Comparison of ENCODE assay signal across 37 mouse cellular contexts in the genomic region with DNA sequence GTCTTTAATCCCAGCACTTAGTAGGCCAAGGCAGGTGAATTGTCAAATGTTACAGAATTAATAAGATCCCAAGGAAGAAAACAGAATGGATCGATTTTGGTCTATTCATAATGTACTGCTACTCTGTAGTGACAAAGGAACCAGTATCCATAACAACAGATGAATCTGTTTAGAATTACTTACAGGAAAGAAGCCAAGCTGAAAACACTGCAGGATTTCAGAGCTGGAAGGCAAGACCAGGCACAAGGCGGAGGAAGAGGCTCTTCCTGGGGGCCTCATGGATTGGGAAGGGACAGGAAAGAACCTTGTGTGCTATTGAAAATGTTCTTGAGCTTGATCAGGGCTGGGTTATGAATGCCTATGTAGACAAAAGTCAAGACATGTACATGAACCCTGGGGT. TPM values are rescaled to one million over a fixed set of nuclear protein-coding genes. Genes with fewer than 3 reads are reported as not detected.
"Had no signal": no experiment of that assay in that cellular context is flagged by ENCODE, and none has a peak within 500 bp of the region (broad histone marks: within the 10 kb centered on the region; RNA-seq: fewer than 3 reads in every experiment).

No protein-coding gene starts in this region.

- ATAC-seq: hindbrain, postnatal 0 days; intestine, embryonic 16.5 days; liver, embryonic 12.5 days had no signal

- H3K9me3 ChIP-seq: heart, embryonic 15.5 days; hindbrain, embryonic 13.5 days; hindbrain, embryonic 15.5 days; kidney, embryonic 15.5 days; limb, embryonic 12.5 days; limb, embryonic 15.5 days; liver, embryonic 12.5 days had no signal

- H3K36me3 ChIP-seq: heart, embryonic 13.5 days; heart, embryonic 15.5 days; hindbrain, embryonic 15.5 days; kidney, embryonic 15.5 days; limb, embryonic 12.5 days; limb, embryonic 15.5 days; liver, embryonic 12.5 days had no signal

- H3K4me2 ChIP-seq: heart, embryonic 11.5 days; heart, embryonic 13.5 days; heart, embryonic 15.5 days; hindbrain, embryonic 13.5 days; hindbrain, embryonic 15.5 days; kidney, embryonic 15.5 days; limb, embryonic 12.5 days; limb, embryonic 15.5 days; liver, embryonic 12.5 days had no signal

- H3K9ac ChIP-seq: heart, embryonic 13.5 days; heart, embryonic 15.5 days; hindbrain, embryonic 13.5 days; hindbrain, embryonic 15.5 days; kidney, embryonic 15.5 days; limb, embryonic 12.5 days; limb, embryonic 15.5 days; liver, embryonic 12.5 days; liver, embryonic 14.5 days had no signal

- DNase-seq: gastrocnemius, postnatal 14 days; gastrocnemius, postnatal 36 days; heart, adult 11 months; heart, adult 2 months; heart, postnatal 14 days; heart, postnatal 36 days; kidney, adult 11 months; kidney, adult 2 months; kidney, adult 9 months; kidney, postnatal 14 days; kidney, postnatal 36 days; layer of hippocampus, adult 9-11 months; layer of hippocampus, postnatal 36 days; left cerebral cortex, postnatal 4 days had no signal

- H3K27ac ChIP-seq: heart, adult 2 months; heart, embryonic 13.5 days; heart, embryonic 15.5 days; hindbrain, embryonic 13.5 days; hindbrain, embryonic 15.5 days; hindbrain, postnatal 0 days; kidney, embryonic 15.5 days; kidney, postnatal 0 days; limb, embryonic 12.5 days; limb, embryonic 15.5 days; liver, embryonic 12.5 days; liver, embryonic 14.5 days had no signal

- H3K4me3 ChIP-seq: heart, adult 2 months; heart, embryonic 13.5 days; heart, embryonic 15.5 days; hindbrain, embryonic 13.5 days; hindbrain, embryonic 15.5 days; kidney, embryonic 15.5 days; limb, embryonic 12.5 days; limb, embryonic 15.5 days; liver, embryonic 12.5 days had no signal

- H3K4me1 ChIP-seq: liver, embryonic 12.5 days had no signal

RNA-seq across cellular contexts. Expression of gene Fbxo41, which starts 17.1 kb away (rescaled TPM):
- total RNA-seq: gastrocnemius, adult 18-20 months; gastrocnemius, adult 8-10 months; heart, postnatal 14 days; heart, postnatal 36 days; hematopoietic stem cell, adult 5-6 weeks; liver, adult 2 months had no signal
- polyA plus RNA-seq: heart, embryonic 11.5 days; heart, postnatal 0 days; liver, adult 2 months; liver, embryonic 14.5 days; liver, embryonic 16.5 days had no signal

RNA-seq across cellular contexts. Expression of gene Egr4, which starts 27.7 kb away (rescaled TPM):
- total RNA-seq: gastrocnemius, adult 18-20 months; gastrocnemius, adult 8-10 months; gastrocnemius, postnatal 14 days; gastrocnemius, postnatal 36 days; heart, adult 2 months; heart, postnatal 14 days; heart, postnatal 36 days; liver, adult 2 months had no signal
- polyA plus RNA-seq: gonadal fat pad, adult 2 months; heart, adult 2 months; heart, embryonic 11.5 days; heart, embryonic 13.5 days; heart, embryonic 15.5 days; heart, postnatal 0 days; hindbrain, embryonic 11.5 days; hindbrain, embryonic 13.5 days; intestine, embryonic 14.5 days; intestine, embryonic 16.5 days; kidney, adult 2 months; kidney, embryonic 15.5 days; kidney, postnatal 0 days; large intestine, adult 2 months; limb, embryonic 12.5 days; limb, embryonic 15.5 days; liver, adult 2 months; liver, embryonic 12.5 days; liver, embryonic 14.5 days; liver, embryonic 16.5 days had no signal
